Mouse (Mus musculus): ENCODE measurements around the gene Tas2r134.

The Tas2r134 gene

GRCm38 (mm10) chr2:51652086-51652485 lies 24.8 kb downstream of the Tas2r134 start:
- no peak for DNase-seq (ENCODE audit: low read depth)

- DNase-seq (ENCODE audit: low read depth): no peak
Measured at GRCm38 (mm10) chr2:51657684-51658083, 30.4 kb downstream of the Tas2r134 start.

GRCm38 (mm10) chr2:51658288-51658687 lies 31.0 kb downstream of the Tas2r134 start:
- no peak for DNase-seq (ENCODE audit: low read depth)

- DNase-seq (ENCODE audit: low read depth): no peak
Measured at GRCm38 (mm10) chr2:51674321-51674720, 47.0 kb downstream of the Tas2r134 start.

Measured in induced T-regulatory cell, adult 2 months (primary cell).